Mouse (Mus musculus) R1 (cell line): ENCODE results near the gene Ttc7b.

Source experiments
- DNase-seq: peaks from one replicate; pipeline ENCODE4 v3.0.0-alpha.2; 2018; ENCODE audit warnings: low read depth, low spot score

Ttc7b gene

DNA sequence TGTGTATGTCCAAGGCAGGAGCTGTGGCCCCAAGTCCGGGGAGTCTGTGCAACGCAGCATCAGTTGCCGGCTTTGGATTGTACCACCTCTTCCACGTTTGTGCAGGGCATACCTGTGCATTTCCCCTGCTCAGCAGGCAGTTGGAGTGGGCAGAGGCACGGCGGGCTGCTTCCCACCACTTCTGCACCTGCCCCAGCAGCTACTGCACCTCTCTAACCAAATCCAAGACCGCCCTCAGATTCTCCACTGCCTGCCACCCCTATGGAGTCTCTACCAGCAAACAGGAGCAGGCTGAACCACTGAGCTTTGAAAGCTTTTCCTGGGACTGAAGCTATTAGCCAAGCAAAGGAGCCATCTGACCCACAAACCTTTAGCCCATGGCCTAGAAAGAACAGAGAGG lies 30.8 kb downstream of the Ttc7b start:
- no peak for DNase-seq

DNA sequence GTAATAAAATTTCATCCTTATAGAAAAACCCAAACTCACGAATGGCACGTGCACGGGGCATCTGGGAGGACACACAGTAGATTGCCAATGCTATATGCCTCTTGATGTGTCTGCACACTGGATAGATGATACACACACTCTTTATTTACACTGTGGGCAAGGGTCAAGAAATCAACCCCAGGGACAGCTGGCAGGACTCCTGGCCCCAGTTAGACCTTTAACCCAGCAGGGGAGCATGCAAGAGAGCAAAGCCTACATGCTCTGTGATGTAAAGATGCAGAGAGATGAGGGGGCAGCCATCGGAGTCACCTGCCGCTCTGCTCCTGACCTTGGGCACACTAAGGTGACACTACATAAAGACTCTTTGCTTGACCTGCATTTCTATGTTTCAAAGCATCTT lies 32.3 kb downstream of the Ttc7b start:
- DNase-seq, result no peak

DNA sequence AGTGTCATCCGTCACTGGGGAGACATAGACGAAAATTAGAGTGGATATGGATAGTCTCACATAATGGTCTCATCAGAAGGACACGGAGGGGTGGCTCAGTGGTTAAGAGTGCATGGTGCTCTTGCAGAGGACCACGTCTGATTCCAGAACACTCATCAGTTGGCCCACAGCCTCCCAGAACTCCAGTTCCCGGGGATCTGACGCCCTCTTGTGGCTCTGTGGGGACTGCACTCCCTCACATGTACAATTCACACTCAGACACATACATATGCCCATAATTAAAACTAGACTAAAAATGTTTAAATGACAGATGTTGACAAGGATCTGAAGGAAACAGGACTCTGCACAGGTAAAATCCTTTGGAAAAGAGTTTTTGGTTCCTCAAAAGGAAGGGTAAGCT lies 34.4 kb downstream of the Ttc7b start:
- peak; percentile 44 for DNase-seq

DNA sequence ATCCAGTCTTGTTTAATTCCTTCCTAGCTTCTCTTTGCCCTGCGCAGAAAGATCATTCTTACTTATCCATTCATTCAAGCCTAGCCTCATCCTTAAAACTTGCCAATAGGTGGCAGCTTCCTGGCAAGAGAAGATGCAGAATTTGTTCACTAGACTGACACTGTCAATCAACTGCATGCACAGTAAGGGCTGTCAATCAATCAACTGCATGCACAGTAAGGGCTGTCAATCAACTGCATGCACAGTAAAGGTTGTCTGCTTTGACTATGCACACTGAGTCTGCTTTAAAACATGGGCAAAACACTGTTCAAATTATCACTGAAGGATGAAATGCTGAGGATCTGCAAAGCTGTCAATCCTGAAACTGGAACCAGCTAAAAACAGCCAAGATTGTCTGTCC lies 37.6 kb downstream of the Ttc7b start:
- DNase-seq, result no peak

GRCm38 (mm10) chr12:100482255-100482654 lies 38.4 kb downstream of the Ttc7b start:
- DNase-seq, result no peak

- no peak for DNase-seq
These were observed 39.1 kb downstream of the Ttc7b start for GRCm38 (mm10) chr12:100481443-100482026.

- no peak for DNase-seq
These were observed 39.8 kb downstream of the Ttc7b start for GRCm38 (mm10) chr12:100480642-100481442.

DNA sequence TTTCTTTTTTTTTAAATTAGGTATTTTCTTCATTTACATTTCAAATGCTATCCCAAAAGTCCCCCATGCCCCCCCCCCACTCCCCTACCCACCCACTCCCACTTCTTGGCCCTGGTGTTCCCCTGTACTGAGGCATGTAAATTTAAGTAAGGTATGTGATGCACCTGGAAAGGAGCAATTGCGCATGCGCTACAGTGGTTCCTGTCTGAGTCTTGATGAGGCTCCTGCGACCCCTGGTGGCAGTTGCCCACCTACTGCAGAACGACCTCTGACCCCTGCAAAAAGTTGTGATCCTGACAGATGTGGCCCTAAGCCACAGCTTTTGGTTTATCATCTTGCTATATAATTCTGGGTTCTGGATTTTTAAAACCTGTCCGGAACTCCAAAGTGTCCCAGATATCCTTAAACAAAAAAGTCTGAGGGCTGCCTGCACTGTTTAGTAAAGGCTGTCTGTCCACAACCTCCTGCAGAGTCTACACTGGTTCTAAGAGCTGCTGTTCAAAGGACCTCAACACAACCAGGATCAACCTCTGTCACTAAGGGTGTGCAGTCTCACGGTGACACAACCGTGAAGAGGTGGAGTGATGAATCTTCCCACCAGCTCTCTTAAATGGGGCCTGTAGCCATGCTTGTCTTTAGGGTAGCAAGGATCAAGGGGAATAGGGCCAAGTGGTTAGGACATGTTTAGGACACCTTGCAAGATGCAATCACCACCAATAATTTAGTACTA lies 40.6 kb downstream of the Ttc7b start:
- peak; percentile 81 for DNase-seq

DNA sequence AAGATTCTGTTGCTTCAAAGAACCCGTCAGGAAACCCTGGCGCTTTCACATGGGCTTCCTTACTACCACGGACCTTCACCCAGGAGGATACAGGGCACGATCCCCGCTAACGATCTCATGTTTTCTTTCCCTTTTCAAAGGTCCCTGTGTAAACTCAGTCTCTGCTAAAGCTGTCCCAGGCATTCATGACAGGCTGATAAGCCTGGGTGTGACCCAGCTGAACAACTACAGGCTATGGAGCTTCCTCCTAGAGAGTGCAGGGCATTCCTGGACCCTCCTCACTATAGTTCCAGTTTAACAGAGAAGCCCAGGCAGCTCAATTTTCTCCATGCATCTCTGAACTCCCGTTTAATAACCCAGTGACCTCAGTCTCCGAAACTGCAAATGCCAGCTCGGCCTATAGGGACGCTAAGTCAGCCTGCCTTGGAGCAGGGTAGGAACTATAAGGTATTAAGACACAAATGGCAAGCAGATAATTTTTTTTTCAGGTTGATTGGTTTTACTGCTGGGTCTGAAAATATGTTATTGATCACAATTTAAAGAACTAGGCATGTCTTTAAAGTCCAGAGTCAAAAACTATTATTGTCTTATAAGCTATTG lies 41.3 kb downstream of the Ttc7b start:
- DNase-seq, result no peak

- no peak for DNase-seq
These were observed 42.0 kb downstream of the Ttc7b start for GRCm38 (mm10) chr12:100478615-100479014.

DNA sequence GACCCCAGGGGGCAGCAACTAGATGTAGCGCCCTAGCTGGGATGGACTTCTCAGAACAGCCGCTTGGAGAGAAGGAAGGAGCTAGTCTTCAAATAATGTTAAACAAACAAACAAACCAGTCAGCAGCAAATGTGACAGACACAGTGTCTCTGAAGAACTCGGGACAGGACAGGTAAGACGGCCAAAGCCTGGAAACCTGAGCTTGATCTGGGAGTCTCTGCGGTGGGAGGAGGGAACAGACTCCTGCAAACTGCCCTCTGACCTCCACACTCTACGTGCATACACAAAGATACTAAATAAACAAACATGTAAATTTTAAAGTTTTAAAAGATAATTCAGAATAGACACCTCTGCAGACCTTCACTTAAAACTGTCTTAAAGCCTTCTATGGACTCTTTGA lies 42.5 kb downstream of the Ttc7b start:
- DNase-seq, result no peak

- DNase-seq, result no peak
These were observed 43.2 kb downstream of the Ttc7b start for GRCm38 (mm10) chr12:100477474-100477873.

DNA sequence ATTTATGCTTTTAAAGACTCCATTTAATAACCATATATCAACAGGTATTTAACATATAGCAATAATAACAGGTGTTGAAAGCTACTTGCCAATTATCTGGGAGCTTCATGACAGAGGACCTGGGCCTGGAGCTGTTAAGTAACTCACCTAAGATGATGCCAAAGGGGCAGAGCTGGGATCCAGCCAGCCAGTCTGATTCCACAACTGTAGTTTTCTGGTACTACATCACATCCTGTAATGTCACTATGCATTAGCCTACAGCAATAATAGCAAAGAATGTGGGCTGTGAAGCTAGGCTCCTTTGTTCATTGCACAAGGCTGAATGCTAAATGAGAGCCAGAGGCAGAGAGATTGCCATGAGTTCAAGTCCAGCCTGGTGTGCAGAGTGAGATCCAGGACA lies 44.3 kb downstream of the Ttc7b start:
- no peak for DNase-seq

DNA sequence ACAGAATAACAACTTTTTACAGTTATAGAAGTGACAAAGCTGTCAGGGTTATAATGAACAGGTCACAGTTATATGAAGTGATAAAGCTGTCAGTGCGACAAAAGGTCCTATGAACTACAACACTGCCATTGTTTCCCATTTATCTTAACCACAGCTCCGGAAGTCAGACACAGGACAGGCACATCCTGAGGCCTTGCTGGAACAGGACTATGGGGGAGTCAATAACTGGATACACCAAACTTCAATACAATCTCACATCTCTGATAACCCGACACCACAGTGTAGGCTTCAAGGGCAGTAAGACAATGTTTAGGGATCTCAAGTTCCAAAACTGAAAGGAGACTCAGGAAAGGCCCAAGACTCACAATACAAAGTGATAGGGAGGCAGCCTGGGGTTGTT lies 45.1 kb downstream of the Ttc7b start:
- no peak for DNase-seq

DNA sequence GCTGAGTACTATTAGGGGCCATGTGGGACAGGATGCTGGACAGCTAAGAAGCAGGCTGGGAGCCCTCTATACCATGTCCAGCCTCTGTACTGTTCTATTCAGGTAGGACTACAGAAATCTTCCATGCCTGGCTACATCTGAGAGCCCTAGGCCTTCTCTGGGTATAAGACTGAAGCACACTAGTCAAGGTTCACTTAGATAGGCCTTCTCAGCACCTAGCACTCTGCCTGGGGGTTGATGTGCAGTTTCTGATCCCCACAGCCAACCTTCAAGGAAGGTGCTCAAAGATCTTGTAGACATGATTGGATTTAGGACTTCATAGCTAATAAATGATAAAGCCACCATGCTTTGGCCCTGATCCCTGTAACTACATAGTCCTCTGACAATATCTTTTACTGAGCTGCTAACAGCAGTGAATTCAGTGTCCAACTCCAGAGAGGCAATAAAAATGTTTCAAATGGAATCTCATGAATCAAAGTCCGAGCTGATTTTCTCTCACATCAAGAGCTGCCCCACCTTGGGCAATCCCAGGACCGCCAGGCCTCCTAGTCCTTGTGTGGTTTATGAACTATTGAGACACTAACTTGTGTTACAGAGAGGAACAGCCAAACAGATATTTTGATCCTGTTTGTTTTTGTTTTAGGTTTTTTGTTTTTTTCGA lies 45.8 kb downstream of the Ttc7b start:
- no peak for DNase-seq

DNA sequence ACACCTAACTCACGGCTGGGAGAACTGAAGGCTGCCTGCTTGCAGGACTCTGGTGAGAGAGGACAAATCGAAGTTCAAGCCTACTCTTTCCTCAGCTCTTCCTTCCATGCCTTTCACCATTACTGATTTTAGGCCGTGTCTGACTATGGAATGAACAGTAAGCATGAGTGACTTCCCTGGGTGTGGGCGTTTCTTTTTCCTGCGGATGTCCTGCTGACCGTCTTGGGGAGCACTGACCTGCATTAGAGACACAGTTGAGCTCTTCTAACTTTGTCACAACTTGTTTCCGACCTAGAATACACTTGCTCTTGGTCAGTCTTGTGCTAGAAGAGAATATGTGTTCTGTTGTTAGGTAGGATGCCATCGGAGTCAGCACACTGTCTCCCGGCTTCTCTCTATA lies 50.3 kb downstream of the Ttc7b start:
- no peak for DNase-seq

- no peak for DNase-seq
These were observed 50.9 kb downstream of the Ttc7b start for GRCm38 (mm10) chr12:100469503-100470293.

DNA sequence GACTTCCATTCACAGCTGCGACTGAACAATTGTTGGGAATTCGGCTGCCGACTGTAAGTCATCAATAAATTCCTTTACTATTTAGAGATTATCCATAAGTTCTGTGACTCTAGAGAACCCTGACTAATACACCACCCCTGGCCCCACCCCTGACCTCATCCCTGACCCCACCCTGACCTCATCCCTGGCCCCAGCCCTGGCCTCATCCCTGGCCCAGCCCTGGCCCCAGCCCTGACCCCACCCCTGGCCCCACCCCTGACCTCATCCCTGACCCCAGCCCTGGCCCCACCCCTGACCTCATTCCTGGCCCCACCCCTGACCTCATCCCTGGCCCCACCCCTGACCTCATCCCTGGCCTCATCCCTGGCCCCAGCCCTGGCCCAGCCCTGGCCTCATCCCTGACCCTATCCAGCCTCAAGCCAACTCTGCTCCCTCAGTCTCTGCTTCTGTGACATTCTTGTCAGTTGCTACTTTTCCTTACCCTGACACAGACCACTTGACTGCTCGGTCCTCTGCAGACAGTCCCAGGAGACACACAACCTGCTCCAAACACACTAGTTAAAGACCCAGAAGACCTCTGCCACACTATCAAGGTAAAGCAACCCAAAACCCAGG lies 55.4 kb downstream of the Ttc7b start:
- peak; percentile 59 for DNase-seq

- no peak for DNase-seq
These were observed 62.9 kb downstream of the Ttc7b start for GRCm38 (mm10) chr12:100457701-100458100.

- DNase-seq, result no peak
These were observed 64.2 kb downstream of the Ttc7b start for GRCm38 (mm10) chr12:100456257-100456975.
